Mouse (Mus musculus) embryonic facial prominence, embryonic 13.5 days (tissue): ENCODE data around the gene Gm10717. TPM values are rescaled to one million over a fixed set of nuclear protein-coding genes. Genes with fewer than 3 reads are reported as not detected.
"Not testable (repeated sequence)": the region's sequence is repeated elsewhere in the genome, so short reads cannot be mapped to it uniquely, and the experiment has no call there.

Source experiments
- ATAC-seq: fragments of 200-750 bp; cut with Nextera tagmentation; 2 replicates; pipeline ENCODE4 v1.8.0; 2017; ENCODE audit warnings: low read depth; ENCODE audit not compliant: insufficient number of reproducible peaks, insufficient read depth, low FRiP score, low TSS enrichment
- H3K27ac ChIP-seq: fragments of 300-500 bp; sonication (generic); 2 replicates; pipeline ENCODE4 v1.5.1; 2015; ENCODE audit warnings: moderate library complexity, mild to moderate bottlenecking, inconsistent platforms
- H3K27me3 ChIP-seq: fragments of 300-500 bp; sonication (generic); 2 replicates; pipeline ENCODE4 v1.6.1; 2015; ENCODE audit warnings: mild to moderate bottlenecking, inconsistent platforms
- H3K36me3 ChIP-seq: fragments of 300-500 bp; sonication (generic); 2 replicates; pipeline ENCODE4 v1.6.1; 2015; ENCODE audit warnings: mild to moderate bottlenecking, inconsistent platforms
- H3K4me1 ChIP-seq: fragments of 300-500 bp; sonication (generic); 2 replicates; pipeline ENCODE4 v1.6.1; 2015; ENCODE audit warnings: inconsistent platforms
- H3K4me2 ChIP-seq: fragments of 300-500 bp; sonication (generic); 2 replicates; pipeline ENCODE4 v1.6.1; 2015; ENCODE audit warnings: moderate library complexity, mild to moderate bottlenecking, inconsistent platforms
- H3K4me3 ChIP-seq: fragments of 300-500 bp; sonication (generic); 2 replicates; pipeline ENCODE4 v1.5.1; 2015; ENCODE audit warnings: mild to moderate bottlenecking, inconsistent platforms
- H3K9ac ChIP-seq: fragments of 300-500 bp; sonication (generic); 2 replicates; pipeline ENCODE4 v1.6.1; 2015; ENCODE audit warnings: mild to moderate bottlenecking, inconsistent platforms
- H3K9me3 ChIP-seq: fragments of 300-500 bp; sonication (generic); 2 replicates; pipeline ENCODE4 v1.6.1; 2016; ENCODE audit warnings: inconsistent platforms
- WGBS: fragments of 180-500 bp; shearing (Covaris S2); methylation state at CpG from one replicate; pipeline ENCODE4 v1.1.7; 2015; ENCODE audit warnings: mixed read lengths; 5-methylcytosine and 5-hydroxymethylcytosine counted together
- polyA plus RNA-seq: library from polyadenylated mRNA; unstranded; fragments of >200 nt; fragmentation: Nextera tagmentation; extraction: Ambion mirVana; gene quantifications from 2 replicates; pipeline ENCODE4 v1.2.1, GENCODE M21; 2015

Gm10717 gene
- polyA plus RNA-seq, 1 experiment from 2014 or later = not detected

GRCm38 (mm10) chr9:3015354-3015753, 9.9 kb upstream of the Gm10717 start, which contains the start of gene Gm10720:
Gene Gm10720, plus strand, starts transcription at chr9:3015654.
- H3K4me2 ChIP-seq, H3K27ac ChIP-seq, H3K9me3 ChIP-seq, H3K36me3 ChIP-seq, ATAC-seq, H3K9ac ChIP-seq, H3K4me1 ChIP-seq, H3K27me3 ChIP-seq, H3K4me3 ChIP-seq: not testable (repeated sequence)
- 73% methylated on average over 5 of the region's 9 CpGs for WGBS

GRCm38 (mm10) chr9:3015896-3016295, 9.3 kb upstream of the Gm10717 start:
- H3K9ac ChIP-seq, H3K27ac ChIP-seq, ATAC-seq, H3K36me3 ChIP-seq, H3K9me3 ChIP-seq, H3K27me3 ChIP-seq, H3K4me2 ChIP-seq, H3K4me1 ChIP-seq, H3K4me3 ChIP-seq: not testable (repeated sequence)
- 75% methylated on average over 6 of the region's 6 CpGs for WGBS

GRCm38 (mm10) chr9:3017108-3017507, 8.1 kb upstream of the Gm10717 start, which contains the start of gene Gm10719:
Gene Gm10719, plus strand, starts transcription at chr9:3017408.
- ATAC-seq, H3K4me1 ChIP-seq, H3K9ac ChIP-seq, H3K4me2 ChIP-seq, H3K27me3 ChIP-seq, H3K36me3 ChIP-seq, H3K9me3 ChIP-seq, H3K27ac ChIP-seq, H3K4me3 ChIP-seq: not testable (repeated sequence)
- 55% methylated on average over 1 of the region's 9 CpGs for WGBS

- H3K4me2 ChIP-seq, H3K36me3 ChIP-seq, H3K4me1 ChIP-seq, H3K9ac ChIP-seq, ATAC-seq, H3K27ac ChIP-seq, H3K9me3 ChIP-seq, H3K27me3 ChIP-seq, H3K4me3 ChIP-seq: not testable (repeated sequence)
- WGBS = 64% methylated on average over 9 of the region's 9 CpGs
Measured at GRCm38 (mm10) chr9:3018944-3019343, 6.3 kb upstream of the Gm10717 start.

GRCm38 (mm10) chr9:3019835-3020727, 5.1 kb upstream of the Gm10717 start:
- ATAC-seq = peak; percentile 67; the same call in 1 of the 2 replicates
- not testable (repeated sequence) for H3K36me3 ChIP-seq, H3K4me2 ChIP-seq, H3K4me3 ChIP-seq, H3K27ac ChIP-seq, H3K27me3 ChIP-seq, H3K9ac ChIP-seq, H3K4me1 ChIP-seq, H3K9me3 ChIP-seq
- 77% methylated on average over 17 of the region's 19 CpGs for WGBS

- 73% methylated on average over 11 of the region's 13 CpGs for whole genome bisulfite sequencing
- not testable (repeated sequence) for H3K9me3 ChIP-seq
Measured at GRCm38 (mm10) chr9:3022316-3023008, 2.8 kb upstream of the Gm10717 start.

GRCm38 (mm10) chr9:3023312-3023984, 1.8 kb upstream of the Gm10717 start, which contains the start of gene Gm10718:
Gene Gm10718, plus strand, starts transcription at chr9:3023547.
- 76% methylated on average over 12 of the region's 13 CpGs for WGBS
- not testable (repeated sequence) for H3K9me3 ChIP-seq, H3K27me3 ChIP-seq

More at GRCm38 (mm10) chr9:3022316-3023008, 2.8 kb upstream of the Gm10717 start:
- not testable (repeated sequence) for H3K27ac ChIP-seq, H3K4me2 ChIP-seq, ATAC-seq, H3K27me3 ChIP-seq, H3K4me3 ChIP-seq, H3K9ac ChIP-seq, H3K36me3 ChIP-seq, H3K4me1 ChIP-seq

GRCm38 (mm10) chr9:3023985-3024648, 1.1 kb upstream of the Gm10717 start:
- not testable (repeated sequence) for H3K27me3 ChIP-seq, ATAC-seq, H3K4me2 ChIP-seq, H3K4me1 ChIP-seq, H3K9ac ChIP-seq, H3K4me3 ChIP-seq, H3K27ac ChIP-seq, H3K36me3 ChIP-seq, H3K9me3 ChIP-seq
- 77% methylated on average over 16 of the region's 16 CpGs for WGBS

More at GRCm38 (mm10) chr9:3023312-3023984, 1.8 kb upstream of the Gm10717 start, which contains the start of gene Gm10718:
- not testable (repeated sequence) for H3K27ac ChIP-seq, ATAC-seq, H3K9ac ChIP-seq, H3K36me3 ChIP-seq, H3K4me1 ChIP-seq, H3K4me3 ChIP-seq, H3K4me2 ChIP-seq

- not testable (repeated sequence) for H3K27ac ChIP-seq, H3K4me3 ChIP-seq, H3K9ac ChIP-seq, H3K4me2 ChIP-seq, H3K36me3 ChIP-seq, H3K4me1 ChIP-seq, ATAC-seq, H3K27me3 ChIP-seq, H3K9me3 ChIP-seq
- WGBS = 73% methylated on average over 5 of the region's 6 CpGs
Measured at GRCm38 (mm10) chr9:3025653-3026052, 436 bp downstream of the Gm10717 start.

GRCm38 (mm10) chr9:3026136-3026535, 919 bp downstream of the Gm10717 start:
- H3K27ac ChIP-seq, ATAC-seq: not testable (repeated sequence)
- 75% methylated on average over 5 of the region's 5 CpGs for WGBS

GRCm38 (mm10) chr9:3026741-3027140, 1.5 kb downstream of the Gm10717 start:
- H3K4me1 ChIP-seq, H3K4me3 ChIP-seq, H3K27ac ChIP-seq, H3K4me2 ChIP-seq, H3K27me3 ChIP-seq, H3K9me3 ChIP-seq, H3K36me3 ChIP-seq, H3K9ac ChIP-seq, ATAC-seq: not testable (repeated sequence)
- WGBS = 68% methylated on average over 9 of the region's 9 CpGs

More at GRCm38 (mm10) chr9:3026136-3026535, 919 bp downstream of the Gm10717 start:
- not testable (repeated sequence) for H3K9me3 ChIP-seq, H3K4me3 ChIP-seq, H3K4me1 ChIP-seq, H3K9ac ChIP-seq, H3K36me3 ChIP-seq, H3K27me3 ChIP-seq, H3K4me2 ChIP-seq
